Mouse (Mus musculus): ENCODE measurements around the gene Dppa3. TPM values are rescaled to one million over a fixed set of nuclear protein-coding genes. Genes with fewer than 3 reads are reported as not detected.

Dppa3 gene
- polyA plus RNA-seq, 1 experiment: 217 TPM

- Histone ChIP-seq H3K9me3 (replicated peaks; ENCODE audit: control insufficient read depth, insufficient read depth, low read length, poor library complexity, severe bottlenecking) (no peaks in the 10 kb centered on the region), H3K36me3 (ENCODE audit: control insufficient read depth, insufficient read depth, low read length, poor library complexity, severe bottlenecking) (no peaks in the 10 kb centered on the region), H3K4me1 (ENCODE audit: control insufficient read depth, insufficient read depth, low read length) (peaks cover 7% of the 10 kb centered on the region), H3K9ac (ENCODE audit: low read depth, poor library complexity, severe bottlenecking) (peak overlapping the region; percentile 43), H3K27me3 (ENCODE audit: control insufficient read depth, insufficient read depth, low read length, poor library complexity, severe bottlenecking) (no peaks in the 10 kb centered on the region), H3K27ac (ENCODE audit: insufficient read depth, low read length) (peak overlapping the region; percentile 95), H3K4me3 (ENCODE audit: low read depth, low read length) (no peak overlapping the region)
- TF ChIP-seq EP300 (IDR thresholded peaks at IDR 0.05; ENCODE audit: insufficient read depth, low read depth, low read length): peak; percentile 95
- no peak for TF ChIP-seq POLR2A (IDR thresholded peaks at IDR 0.05; ENCODE audit: insufficient read depth, low read length)
- no peak for TF ChIP-seq CTCF (IDR thresholded peaks at IDR 0.05; ENCODE audit: low read depth, low read length)
Observed at GRCm38 (mm10) chr6:122663596-122664206, 37.5 kb downstream of the Dppa3 start.

- Histone ChIP-seq H3K4me3 (ENCODE audit: low read depth, low read length) (no peak overlapping the region), H3K4me1 (ENCODE audit: control insufficient read depth, insufficient read depth, low read length) (peaks cover 7% of the 10 kb centered on the region), H3K36me3 (ENCODE audit: control insufficient read depth, insufficient read depth, low read length, poor library complexity, severe bottlenecking) (no peaks in the 10 kb centered on the region), H3K9me3 (replicated peaks; ENCODE audit: control insufficient read depth, insufficient read depth, low read length, poor library complexity, severe bottlenecking) (no peaks in the 10 kb centered on the region), H3K27me3 (ENCODE audit: control insufficient read depth, insufficient read depth, low read length, poor library complexity, severe bottlenecking) (no peaks in the 10 kb centered on the region), H3K9ac (ENCODE audit: low read depth, poor library complexity, severe bottlenecking) (peak overlapping the region; percentile 33; the same call in 1 of the 2 replicates), H3K27ac (ENCODE audit: insufficient read depth, low read length) (peak overlapping the region; percentile 41)
- TF ChIP-seq CTCF (IDR thresholded peaks at IDR 0.05; ENCODE audit: low read depth, low read length) (no peak), EP300 (IDR thresholded peaks at IDR 0.05; ENCODE audit: insufficient read depth, low read depth, low read length) (no peak)
Observed at GRCm38 (mm10) chr6:122665866-122666265, 39.7 kb downstream of the Dppa3 start.

GRCm38 (mm10) chr6:122667715-122668114, 41.5 kb downstream of the Dppa3 start:
- TF ChIP-seq POLR2A (IDR thresholded peaks at IDR 0.05; ENCODE audit: insufficient read depth, low read length) (no peak), CTCF (IDR thresholded peaks at IDR 0.05; ENCODE audit: low read depth, low read length) (no peak), EP300 (IDR thresholded peaks at IDR 0.05; ENCODE audit: insufficient read depth, low read depth, low read length) (no peak)
- Histone ChIP-seq H3K9ac (ENCODE audit: low read depth, poor library complexity, severe bottlenecking) (peak overlapping the region; percentile 25), H3K27me3 (ENCODE audit: control insufficient read depth, insufficient read depth, low read length, poor library complexity, severe bottlenecking) (no peaks in the 10 kb centered on the region), H3K36me3 (ENCODE audit: control insufficient read depth, insufficient read depth, low read length, poor library complexity, severe bottlenecking) (no peaks in the 10 kb centered on the region), H3K27ac (ENCODE audit: insufficient read depth, low read length) (no peak overlapping the region), H3K9me3 (replicated peaks; ENCODE audit: control insufficient read depth, insufficient read depth, low read length, poor library complexity, severe bottlenecking) (no peaks in the 10 kb centered on the region), H3K4me1 (ENCODE audit: control insufficient read depth, insufficient read depth, low read length) (peaks cover 4% of the 10 kb centered on the region), H3K4me3 (ENCODE audit: low read depth, low read length) (0 out of 2 replicates have a peak overlapping the region, but pooled peaks have one; percentile 37)

- Histone ChIP-seq H3K27me3 (ENCODE audit: control insufficient read depth, insufficient read depth, low read length, poor library complexity, severe bottlenecking) (no peaks in the 10 kb centered on the region), H3K4me3 (ENCODE audit: low read depth, low read length) (no peak overlapping the region), H3K9me3 (replicated peaks; ENCODE audit: control insufficient read depth, insufficient read depth, low read length, poor library complexity, severe bottlenecking) (no peaks in the 10 kb centered on the region), H3K4me1 (ENCODE audit: control insufficient read depth, insufficient read depth, low read length) (peaks cover 4% of the 10 kb centered on the region), H3K27ac (ENCODE audit: insufficient read depth, low read length) (peak overlapping the region; percentile 17; the same call in 1 of the 2 replicates), H3K36me3 (ENCODE audit: control insufficient read depth, insufficient read depth, low read length, poor library complexity, severe bottlenecking) (no peaks in the 10 kb centered on the region), H3K9ac (ENCODE audit: low read depth, poor library complexity, severe bottlenecking) (no peak overlapping the region)
- TF ChIP-seq POLR2A (IDR thresholded peaks at IDR 0.05; ENCODE audit: insufficient read depth, low read length) (no peak), EP300 (IDR thresholded peaks at IDR 0.05; ENCODE audit: insufficient read depth, low read depth, low read length) (no peak), CTCF (IDR thresholded peaks at IDR 0.05; ENCODE audit: low read depth, low read length) (no peak)
Observed at GRCm38 (mm10) chr6:122668823-122669222, 42.6 kb downstream of the Dppa3 start.

GRCm38 (mm10) chr6:122669406-122670200, 43.4 kb downstream of the Dppa3 start:
- no peaks in the 10 kb centered on the region for H3K27me3 ChIP-seq (ENCODE audit: control insufficient read depth, insufficient read depth, low read length, poor library complexity, severe bottlenecking)
- H3K4me3 ChIP-seq (ENCODE audit: low read depth, low read length): no peak overlapping the region
- no peaks in the 10 kb centered on the region for H3K9me3 ChIP-seq (replicated peaks; ENCODE audit: control insufficient read depth, insufficient read depth, low read length, poor library complexity, severe bottlenecking)
- H3K9ac ChIP-seq (ENCODE audit: low read depth, poor library complexity, severe bottlenecking): peak overlapping the region; percentile 19; the same call in 1 of the 2 replicates
- H3K36me3 ChIP-seq (ENCODE audit: control insufficient read depth, insufficient read depth, low read length, poor library complexity, severe bottlenecking): no peaks in the 10 kb centered on the region
- H3K4me1 ChIP-seq (ENCODE audit: control insufficient read depth, insufficient read depth, low read length): peaks cover under 1% of the 10 kb centered on the region
- TF ChIP-seq CTCF (IDR thresholded peaks at IDR 0.05; ENCODE audit: low read depth, low read length) (peak; percentile 100), POLR2A (IDR thresholded peaks at IDR 0.05; ENCODE audit: insufficient read depth, low read length) (no peak), EP300 (IDR thresholded peaks at IDR 0.05; ENCODE audit: insufficient read depth, low read depth, low read length) (peak; percentile 80)
- peak overlapping the region; percentile 19; the same call in 1 of the 2 replicates for H3K27ac ChIP-seq (ENCODE audit: insufficient read depth, low read length)

- peak overlapping the region; percentile 19; the same call in 1 of the 2 replicates for H3K9ac ChIP-seq (ENCODE audit: low read depth, poor library complexity, severe bottlenecking)
- peak overlapping the region; percentile 3; the same call in 1 of the 2 replicates for H3K4me3 ChIP-seq (ENCODE audit: low read depth, low read length)
- TF ChIP-seq EP300 (IDR thresholded peaks at IDR 0.05; ENCODE audit: insufficient read depth, low read depth, low read length): no peak
- peak overlapping the region; percentile 19 for H3K27ac ChIP-seq (ENCODE audit: insufficient read depth, low read length)
- H3K27me3 ChIP-seq (ENCODE audit: control insufficient read depth, insufficient read depth, low read length, poor library complexity, severe bottlenecking): no peaks in the 10 kb centered on the region
- H3K4me1 ChIP-seq (ENCODE audit: control insufficient read depth, insufficient read depth, low read length): no peaks in the 10 kb centered on the region
- no peaks in the 10 kb centered on the region for H3K9me3 ChIP-seq (replicated peaks; ENCODE audit: control insufficient read depth, insufficient read depth, low read length, poor library complexity, severe bottlenecking)
- H3K36me3 ChIP-seq (ENCODE audit: control insufficient read depth, insufficient read depth, low read length, poor library complexity, severe bottlenecking): no peaks in the 10 kb centered on the region
Observed at GRCm38 (mm10) chr6:122670201-122670551, 44.0 kb downstream of the Dppa3 start.
